Mouse (Mus musculus) lung, embryonic 16.5 days (tissue): Measurements from ENCODE around the gene A930009A15Rik. TPM values are rescaled to one million over a fixed set of nuclear protein-coding genes. Genes with fewer than 3 reads are reported as not detected.
A peak's percentile ranks its signal among the peaks of the same experiment; 100 is the strongest.

Experiments
- ATAC-seq: fragments of 200-750 bp; cut with Nextera tagmentation; 2 replicates; pipeline ENCODE4 v1.8.0; 2017; ENCODE audit warnings: low read depth, mild to moderate bottlenecking, moderate library complexity
- H3K27ac ChIP-seq: fragments of 300-500 bp; sonication (generic); 2 replicates; pipeline ENCODE4 v1.5.1; 2014; ENCODE audit warnings: mild to moderate bottlenecking, control low read depth, low read length
- H3K27me3 ChIP-seq: fragments of 300-500 bp; sonication (generic); 2 replicates; pipeline ENCODE4 v1.6.1; 2014; ENCODE audit warnings: low read depth, low read length, mixed read lengths; ENCODE audit not compliant: control insufficient read depth, insufficient read depth
- H3K36me3 ChIP-seq: fragments of 300-500 bp; sonication (generic); 2 replicates; pipeline ENCODE4 v1.6.1; 2014; ENCODE audit warnings: low read length; ENCODE audit not compliant: control insufficient read depth, insufficient read depth
- H3K4me1 ChIP-seq: fragments of 300-500 bp; sonication (generic); replicated peaks from 2 replicates; pipeline ENCODE4 v1.6.1; 2014; ENCODE audit warnings: low read length, mixed read lengths; ENCODE audit not compliant: control insufficient read depth, insufficient read depth
- H3K4me2 ChIP-seq: fragments of 300-500 bp; sonication (generic); 2 replicates; pipeline ENCODE4 v1.6.1; 2014; ENCODE audit warnings: low read depth, low read length, control low read depth
- H3K4me3 ChIP-seq: fragments of 300-500 bp; sonication (generic); 2 replicates; pipeline ENCODE4 v1.5.1; 2014; ENCODE audit warnings: mild to moderate bottlenecking, low read length, control low read depth
- H3K9ac ChIP-seq: fragments of 300-500 bp; sonication (generic); 2 replicates; pipeline ENCODE4 v1.6.1; 2014; ENCODE audit warnings: low read length, control low read depth
- H3K9me3 ChIP-seq: fragments of 300-500 bp; sonication (generic); 2 replicates; pipeline ENCODE4 v1.6.1; 2016; ENCODE audit warnings: low read length; ENCODE audit not compliant: control insufficient read depth
- WGBS: fragments of 180-500 bp; shearing (Covaris S2); extraction: QIAGEN DNeasy Blood & Tissue Kit; methylation state at CpG from one replicate; pipeline ENCODE4 v1.1.7; 2014; 5-methylcytosine and 5-hydroxymethylcytosine counted together
- polyA plus RNA-seq: library from polyadenylated mRNA; unstranded; fragments of >200 nt; fragmentation: Nextera tagmentation; extraction: Ambion mirVana; gene quantifications from 2 replicates; pipeline ENCODE4 v1.2.1, GENCODE M21; 2015

The A930009A15Rik gene
- polyA plus RNA-seq, 1 experiment from 2014 or later = not detected

DNA sequence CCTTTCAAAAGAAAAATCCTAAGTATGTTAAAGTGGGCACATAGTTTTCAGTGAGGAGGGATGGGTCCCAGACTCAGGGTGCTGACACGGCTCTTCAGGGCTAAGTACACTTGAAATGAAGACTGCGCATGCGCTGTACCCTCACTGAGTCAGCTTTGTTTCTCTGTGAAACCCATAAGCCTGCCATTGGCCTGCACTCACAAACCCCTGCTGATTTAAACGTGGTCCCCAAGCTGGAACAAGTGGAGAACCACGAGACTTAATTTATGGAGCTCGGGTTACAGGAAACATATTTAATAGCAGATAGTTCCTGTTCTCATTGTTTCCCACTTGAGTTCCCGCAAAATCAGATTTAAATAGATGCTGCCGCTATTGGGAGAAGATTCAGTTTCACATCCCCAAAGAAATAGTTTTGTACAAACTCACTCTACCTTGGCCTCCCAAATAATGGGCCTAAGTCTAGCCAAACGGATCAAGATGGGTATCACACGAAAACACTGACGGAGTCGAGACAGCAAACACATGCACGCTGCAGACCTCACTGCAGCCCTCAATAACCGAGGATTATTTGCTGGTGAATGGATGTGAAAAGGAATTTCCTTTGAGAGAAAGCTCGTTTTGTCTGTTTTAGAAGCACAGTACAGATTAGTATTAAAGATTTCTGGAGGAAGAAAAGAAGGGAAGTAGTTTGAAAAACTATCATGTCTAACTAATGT lies 54.3 kb downstream of the A930009A15Rik start:
- H3K4me2 ChIP-seq = no peak overlapping the region
- 52% methylated on average over 15 of the region's 15 CpGs for WGBS
- H3K27ac ChIP-seq = no peak overlapping the region
- no peaks in the 10 kb centered on the region for H3K27me3 ChIP-seq
- peak; percentile 88 for ATAC-seq
- no peaks in the 10 kb centered on the region for H3K36me3 ChIP-seq
- H3K4me3 ChIP-seq = no peak overlapping the region
- no peak overlapping the region for H3K9ac ChIP-seq
- peaks cover 2% of the 10 kb centered on the region; the same call in 1 of the 2 replicates for H3K9me3 ChIP-seq
- H3K4me1 ChIP-seq = no peaks in the 10 kb centered on the region

DNA sequence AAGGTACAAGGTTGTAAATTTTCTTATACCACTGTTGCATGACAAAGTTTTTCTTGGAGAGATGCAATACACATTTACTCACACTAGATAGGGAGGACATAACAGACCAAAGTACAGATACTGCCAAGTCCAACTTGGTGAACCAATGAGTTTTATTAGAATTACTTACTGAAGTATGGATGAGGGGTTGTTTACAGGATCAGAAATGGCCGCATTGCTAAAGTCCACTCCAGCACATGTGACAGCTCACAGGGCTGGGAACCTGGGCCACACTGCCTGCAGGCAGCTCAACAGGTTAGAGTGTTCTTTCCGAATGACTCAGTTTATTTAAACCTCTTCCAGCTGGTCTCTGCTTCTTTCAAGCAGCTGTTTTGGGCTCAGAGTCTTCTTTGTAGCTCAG lies 55.2 kb downstream of the A930009A15Rik start:
- Histone ChIP-seq H3K9ac (no peak overlapping the region), H3K9me3 (peaks cover 2% of the 10 kb centered on the region; the same call in 1 of the 2 replicates), H3K4me2 (no peak overlapping the region), H3K4me3 (no peak overlapping the region), H3K27ac (no peak overlapping the region), H3K27me3 (no peaks in the 10 kb centered on the region), H3K4me1 (no peaks in the 10 kb centered on the region), H3K36me3 (no peaks in the 10 kb centered on the region)
- no peak for ATAC-seq
- 63% methylated on average over 2 of the region's 2 CpGs for WGBS

DNA sequence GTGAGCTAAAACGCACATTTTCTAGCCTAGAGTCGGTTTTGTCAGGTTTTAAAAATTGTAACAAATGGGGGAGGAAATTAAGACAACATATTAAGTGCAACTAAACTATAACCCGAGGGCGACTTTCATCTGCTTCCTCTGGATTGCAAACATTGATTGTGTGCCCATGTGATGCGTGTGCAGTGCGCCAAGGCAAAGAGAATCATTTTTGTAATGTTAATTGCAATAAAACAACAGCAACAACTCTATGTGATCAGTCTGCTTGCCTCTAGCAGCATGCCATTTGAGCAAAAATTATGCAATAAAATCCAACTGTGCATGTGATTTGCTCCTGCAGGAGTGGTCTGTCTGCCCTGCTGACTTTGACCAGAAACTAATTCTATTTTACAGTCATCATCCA lies 56.9 kb downstream of the A930009A15Rik start:
- H3K4me2 ChIP-seq = no peak overlapping the region
- no peak overlapping the region for H3K4me3 ChIP-seq
- H3K27ac ChIP-seq = no peak overlapping the region
- WGBS = 83% methylated on average over 6 of the region's 6 CpGs
- no peaks in the 10 kb centered on the region for H3K4me1 ChIP-seq
- ATAC-seq = no peak
- no peak overlapping the region for H3K9ac ChIP-seq
- no peaks in the 10 kb centered on the region for H3K27me3 ChIP-seq
- H3K36me3 ChIP-seq = no peaks in the 10 kb centered on the region
- peaks cover 2% of the 10 kb centered on the region; the same call in 1 of the 2 replicates for H3K9me3 ChIP-seq

Other genes with a start within 250 kb of the A930009A15Rik start
- gene Tmem19, start 207.5 kb upstream of the A930009A15Rik start, polyA plus RNA-seq = 28.9 and 30.7 TPM in 2 replicates
- gene Thap2, start 185.5 kb upstream of the A930009A15Rik start, polyA plus RNA-seq = 18.6 and 21.7 TPM in 2 replicates
- 18.1 and 18.9 TPM in 2 replicates for gene Zfc3h1, start 185.0 kb upstream of the A930009A15Rik start, polyA plus RNA-seq
- 2.3 and 2.4 TPM in 2 replicates for gene Lgr5, start 17.8 kb downstream of the A930009A15Rik start, polyA plus RNA-seq
- 128 and 141 TPM in 2 replicates for gene Tspan8, start 246.8 kb downstream of the A930009A15Rik start, polyA plus RNA-seq